Mouse (Mus musculus) forebrain, embryonic 12.5 days (tissue): ENCODE measurements at regions not wholly inside any gene's neighbourhood (a gene's known extent, or its start where the extent isn't known, plus 50 kb on each side); places are given as distances from the start of the nearest gene placed in this dataset.

ENCODE experiments used
- ATAC-seq: fragments of 200-750 bp; cut with Nextera tagmentation; 2 replicates; pipeline ENCODE4 v1.8.0; 2017; ENCODE audit warnings: moderate TSS enrichment; ENCODE audit not compliant: low FRiP score
- H3K27ac ChIP-seq: fragments of 300-500 bp; sonication (generic); 2 replicates; pipeline ENCODE4 v1.5.1; 2016; ENCODE audit warnings: mild to moderate bottlenecking
- H3K27me3 ChIP-seq: fragments of 300-500 bp; sonication (generic); 2 replicates; pipeline ENCODE4 v1.6.1; 2016; ENCODE audit warnings: mild to moderate bottlenecking
- H3K36me3 ChIP-seq: fragments of 300-500 bp; sonication (generic); replicated peaks from 2 replicates; pipeline ENCODE4 v1.6.1; 2016; ENCODE audit warnings: mild to moderate bottlenecking
- H3K4me1 ChIP-seq: fragments of 300-500 bp; sonication (generic); 2 replicates; pipeline ENCODE4 v1.6.1; 2016
- H3K4me2 ChIP-seq: fragments of 300-500 bp; sonication (generic); 2 replicates; pipeline ENCODE4 v1.6.1; 2016; ENCODE audit warnings: mild to moderate bottlenecking, moderate library complexity
- H3K4me3 ChIP-seq: fragments of 300-500 bp; sonication (generic); replicated peaks from 2 replicates; pipeline ENCODE4 v1.5.1; 2016; ENCODE audit warnings: mild to moderate bottlenecking
- H3K9ac ChIP-seq: fragments of 300-500 bp; sonication (generic); 2 replicates; pipeline ENCODE4 v1.6.1; 2016; ENCODE audit warnings: mild to moderate bottlenecking
- H3K9me3 ChIP-seq: fragments of 300-500 bp; sonication (generic); 2 replicates; pipeline ENCODE4 v1.6.1; 2016
- WGBS: fragments of 180-500 bp; shearing (Covaris S2); methylation state at CpG from one replicate; pipeline ENCODE4 v1.1.7; 2016; 5-methylcytosine and 5-hydroxymethylcytosine counted together

- Histone ChIP-seq H3K4me3 (no peak overlapping the region), H3K27ac (no peak overlapping the region), H3K36me3 (no peaks in the 10 kb centered on the region), H3K9me3 (no peaks in the 10 kb centered on the region), H3K4me2 (no peak overlapping the region), H3K9ac (no peak overlapping the region), H3K27me3 (no peaks in the 10 kb centered on the region), H3K4me1 (peaks cover 9% of the 10 kb centered on the region; the same call in 1 of the 2 replicates)
- no peak for ATAC-seq
- WGBS: 82% methylated on average over 7 of the region's 7 CpGs
These were observed 137.7 kb upstream of the Fndc3a start for GRCm38 (mm10) chr14:72847466-72847865.

GRCm38 (mm10) chr14:72845621-72846440 is 136.0 kb upstream of the Fndc3a start:
- peak; percentile 51; the same call in 1 of the 2 replicates for ATAC-seq
- Histone ChIP-seq H3K36me3 (no peaks in the 10 kb centered on the region), H3K4me3 (no peak overlapping the region), H3K4me1 (peaks cover 9% of the 10 kb centered on the region; the same call in 1 of the 2 replicates), H3K27ac (no peak overlapping the region), H3K27me3 (no peaks in the 10 kb centered on the region), H3K9ac (no peak overlapping the region), H3K9me3 (no peaks in the 10 kb centered on the region), H3K4me2 (no peak overlapping the region)
- 73% methylated on average over 5 of the region's 5 CpGs for WGBS

DNA sequence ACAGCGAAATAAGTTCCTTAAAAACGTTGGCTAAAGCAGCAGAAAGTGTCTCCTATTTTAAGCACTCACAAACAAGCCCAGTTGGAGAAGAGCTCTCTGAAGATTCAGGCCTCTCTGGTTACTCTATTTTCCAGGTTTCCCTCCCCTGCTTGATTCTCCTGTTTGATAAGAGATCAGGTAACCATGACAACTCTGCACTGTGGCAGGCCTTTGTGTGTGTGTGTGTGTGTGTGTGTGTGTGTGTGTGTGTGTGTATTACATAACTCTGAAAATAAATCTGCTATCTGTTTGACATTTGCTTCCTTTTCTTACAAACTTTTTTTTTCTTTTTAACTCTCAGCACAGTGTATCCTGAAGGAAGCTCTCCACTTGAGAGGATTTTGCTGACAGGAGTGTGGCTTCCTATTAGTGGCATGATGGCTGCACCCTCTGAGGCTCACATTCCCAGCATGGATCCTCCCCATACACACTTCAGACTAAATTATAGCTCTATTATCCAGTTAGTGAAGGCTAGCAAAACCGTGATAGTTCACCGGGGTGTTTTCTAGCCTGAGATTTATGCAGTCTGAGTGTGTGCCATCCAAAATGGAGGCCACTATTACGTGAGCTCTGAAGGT is 135.1 kb upstream of the Fndc3a start:
- peaks cover 9% of the 10 kb centered on the region; the same call in 1 of the 2 replicates for H3K4me1 ChIP-seq
- no peaks in the 10 kb centered on the region for H3K27me3 ChIP-seq
- no peaks in the 10 kb centered on the region for H3K36me3 ChIP-seq
- ATAC-seq: peak; percentile 68; the same call in 1 of the 2 replicates
- no peaks in the 10 kb centered on the region for H3K9me3 ChIP-seq
- no peak overlapping the region for H3K4me2 ChIP-seq
- no peak overlapping the region for H3K27ac ChIP-seq
- WGBS: 53% methylated on average over 5 of the region's 5 CpGs
- no peak overlapping the region for H3K9ac ChIP-seq
- no peak overlapping the region for H3K4me3 ChIP-seq

GRCm38 (mm10) chr14:72841753-72842152 is 131.9 kb upstream of the Fndc3a start:
- ATAC-seq: no peak
- WGBS: 64% methylated on average over 1 of the region's 1 CpGs
- Histone ChIP-seq H3K9me3 (no peaks in the 10 kb centered on the region), H3K27ac (no peak overlapping the region), H3K4me3 (no peak overlapping the region), H3K4me1 (peaks cover 9% of the 10 kb centered on the region; the same call in 1 of the 2 replicates), H3K36me3 (no peaks in the 10 kb centered on the region), H3K4me2 (no peak overlapping the region), H3K9ac (no peak overlapping the region), H3K27me3 (no peaks in the 10 kb centered on the region)

DNA sequence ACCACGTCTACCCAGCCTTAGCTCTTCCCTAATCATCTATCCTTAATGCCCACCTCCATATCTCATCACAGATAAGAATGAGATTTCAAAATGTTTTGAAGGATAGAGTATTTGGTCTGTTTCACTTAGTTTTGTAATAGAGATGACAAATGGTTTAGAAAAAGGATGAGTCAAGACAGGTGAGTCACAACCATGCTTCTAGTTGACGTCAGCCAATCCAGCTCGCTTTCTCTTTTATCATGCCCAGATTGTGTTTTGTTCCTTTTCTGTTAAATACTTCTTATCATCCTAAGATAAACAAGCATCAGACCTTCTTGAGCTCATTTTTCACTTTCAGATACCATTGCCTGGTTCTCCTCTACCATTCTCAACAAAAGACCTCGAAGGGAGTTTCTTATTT is 125.4 kb upstream of the Fndc3a start:
- Histone ChIP-seq H3K27ac (no peak overlapping the region), H3K27me3 (no peaks in the 10 kb centered on the region), H3K9ac (no peak overlapping the region), H3K36me3 (no peaks in the 10 kb centered on the region), H3K9me3 (no peaks in the 10 kb centered on the region), H3K4me2 (no peak overlapping the region), H3K4me3 (no peak overlapping the region), H3K4me1 (no peaks in the 10 kb centered on the region)
- WGBS: 92% methylated on average over 4 of the region's 4 CpGs
- ATAC-seq: no peak

DNA sequence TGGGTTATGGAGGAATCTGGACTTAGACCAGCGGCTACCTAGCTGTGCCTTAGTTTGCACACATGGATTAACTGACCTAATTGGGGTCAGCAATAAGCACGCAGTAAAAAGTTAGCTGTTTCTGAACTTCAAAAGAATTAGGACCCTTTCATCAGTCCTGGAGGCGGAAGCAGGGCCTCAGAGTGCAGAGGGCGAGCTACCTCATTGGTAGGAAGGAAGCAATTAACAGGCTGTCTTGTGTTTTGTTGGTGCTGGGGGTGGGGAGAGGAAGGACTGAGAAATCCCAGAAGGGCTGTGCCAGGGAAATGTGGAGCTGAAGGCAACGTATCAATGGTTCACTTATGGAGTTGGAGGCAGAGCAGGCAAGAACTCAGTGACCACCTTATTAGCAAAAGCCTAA is 119.5 kb upstream of the Fndc3a start:
- no peak overlapping the region for H3K9ac ChIP-seq
- no peak for ATAC-seq
- H3K4me3 ChIP-seq: no peak overlapping the region
- H3K36me3 ChIP-seq: no peaks in the 10 kb centered on the region
- no peaks in the 10 kb centered on the region for H3K9me3 ChIP-seq
- no peaks in the 10 kb centered on the region for H3K4me1 ChIP-seq
- H3K4me2 ChIP-seq: no peak overlapping the region
- H3K27ac ChIP-seq: no peak overlapping the region
- no peaks in the 10 kb centered on the region for H3K27me3 ChIP-seq
- WGBS: 14% methylated on average over 5 of the region's 5 CpGs

DNA sequence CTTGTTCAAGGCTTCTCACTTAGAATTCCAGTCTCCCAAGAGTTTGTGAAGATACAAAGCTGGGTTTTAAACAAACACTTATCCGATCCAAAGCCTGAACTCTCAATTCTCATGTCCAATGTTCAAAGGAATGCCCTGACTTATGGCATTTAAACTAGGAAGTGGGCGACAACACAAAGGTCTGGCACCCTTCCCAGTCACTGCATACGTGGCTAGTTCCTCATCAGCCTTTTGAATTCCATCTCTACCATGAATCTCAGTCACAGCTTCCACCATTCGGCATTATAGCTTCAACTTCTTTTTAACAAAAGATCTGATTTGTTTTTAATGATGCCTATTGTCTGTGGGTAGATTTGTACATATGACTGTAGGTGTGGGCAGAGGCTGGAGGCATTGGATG is 115.7 kb upstream of the Fndc3a start:
- no peak overlapping the region for H3K4me2 ChIP-seq
- ATAC-seq: no peak
- 84% methylated on average over 4 of the region's 4 CpGs for WGBS
- no peak overlapping the region for H3K27ac ChIP-seq
- no peaks in the 10 kb centered on the region for H3K9me3 ChIP-seq
- H3K36me3 ChIP-seq: no peaks in the 10 kb centered on the region
- H3K9ac ChIP-seq: no peak overlapping the region
- H3K4me3 ChIP-seq: no peak overlapping the region
- H3K27me3 ChIP-seq: no peaks in the 10 kb centered on the region
- no peaks in the 10 kb centered on the region for H3K4me1 ChIP-seq

GRCm38 (mm10) chr14:72822231-72822615 is 112.4 kb upstream of the Fndc3a start:
- no peaks in the 10 kb centered on the region for H3K36me3 ChIP-seq
- no peak for ATAC-seq
- no peak overlapping the region for H3K4me2 ChIP-seq
- no peak overlapping the region for H3K4me3 ChIP-seq
- no peaks in the 10 kb centered on the region for H3K27me3 ChIP-seq
- 70% methylated on average over 3 of the region's 3 CpGs for whole genome bisulfite sequencing
- peaks cover 7% of the 10 kb centered on the region; the same call in 1 of the 2 replicates for H3K4me1 ChIP-seq
- no peaks in the 10 kb centered on the region for H3K9me3 ChIP-seq
- H3K27ac ChIP-seq: no peak overlapping the region
- no peak overlapping the region for H3K9ac ChIP-seq

DNA sequence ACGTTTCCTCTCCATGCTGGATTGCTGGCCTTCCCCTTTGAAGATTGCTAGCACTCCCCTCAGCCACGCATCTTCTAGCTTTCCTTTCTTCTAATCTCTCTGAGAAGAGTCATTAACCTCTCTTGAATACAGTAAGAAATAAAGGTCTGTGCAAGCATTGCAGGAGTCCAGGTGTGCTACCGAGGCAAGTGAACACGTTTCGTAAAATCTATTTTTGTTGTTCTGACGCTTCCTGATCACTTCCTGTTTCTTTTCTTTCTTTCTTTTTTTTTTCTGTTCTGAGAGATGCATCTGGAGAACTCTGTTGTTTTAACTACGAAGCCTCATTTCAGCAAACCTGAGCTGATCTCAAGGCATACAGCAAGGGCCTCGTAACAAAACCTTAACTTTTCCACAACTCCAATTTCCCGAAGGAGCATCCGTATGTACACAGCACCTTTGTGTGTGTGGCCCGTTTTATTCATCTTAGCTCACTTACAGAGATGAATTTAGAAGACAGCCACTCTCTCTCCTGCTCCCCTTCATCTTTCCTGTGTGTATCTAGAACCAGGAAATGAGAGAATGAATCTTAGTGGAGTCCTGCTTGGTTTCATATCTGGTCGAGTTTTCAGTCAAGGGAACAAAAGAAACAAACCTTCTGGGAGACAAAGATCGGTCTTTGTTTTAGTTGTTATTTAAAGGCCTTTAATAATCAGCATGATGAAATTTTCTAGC is 111.9 kb upstream of the Fndc3a start:
- no peak overlapping the region for H3K9ac ChIP-seq
- no peak overlapping the region for H3K4me3 ChIP-seq
- H3K9me3 ChIP-seq: no peaks in the 10 kb centered on the region
- no peak overlapping the region for H3K4me2 ChIP-seq
- WGBS: 87% methylated on average over 13 of the region's 13 CpGs
- no peaks in the 10 kb centered on the region for H3K27me3 ChIP-seq
- H3K4me1 ChIP-seq: peaks cover 11% of the 10 kb centered on the region; the same call in 1 of the 2 replicates
- ATAC-seq: no peak
- no peak overlapping the region for H3K27ac ChIP-seq
- H3K36me3 ChIP-seq: no peaks in the 10 kb centered on the region

DNA sequence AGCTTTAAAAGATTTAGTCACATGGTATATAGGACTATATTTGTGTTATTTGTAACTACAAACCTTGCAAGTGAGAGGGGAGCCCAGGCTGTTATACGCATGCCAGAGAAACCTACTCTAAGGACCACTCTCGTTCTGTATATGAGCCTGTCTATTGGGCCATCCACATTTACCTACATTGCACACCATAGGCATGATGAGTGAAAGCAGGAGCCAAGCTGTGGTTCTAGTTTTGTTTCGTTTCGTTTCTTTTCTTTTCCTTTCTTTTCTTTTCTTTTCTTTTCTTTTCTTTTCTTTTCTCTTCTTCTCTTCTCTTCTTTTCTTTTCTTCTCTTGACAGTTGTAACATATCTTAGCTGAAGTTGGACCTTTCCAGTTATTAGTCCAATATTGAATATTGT is 109.2 kb upstream of the Fndc3a start:
- H3K36me3 ChIP-seq: no peaks in the 10 kb centered on the region
- no peak overlapping the region for H3K4me3 ChIP-seq
- no peak overlapping the region for H3K4me2 ChIP-seq
- H3K9me3 ChIP-seq: no peaks in the 10 kb centered on the region
- H3K9ac ChIP-seq: no peak overlapping the region
- no peak for ATAC-seq
- peaks cover 16% of the 10 kb centered on the region; the same call in 1 of the 2 replicates for H3K4me1 ChIP-seq
- H3K27ac ChIP-seq: no peak overlapping the region
- 95% methylated on average over 4 of the region's 4 CpGs for WGBS
- no peaks in the 10 kb centered on the region for H3K27me3 ChIP-seq

GRCm38 (mm10) chr14:72817764-72818163 is 108.0 kb upstream of the Fndc3a start:
- H3K27me3 ChIP-seq: no peaks in the 10 kb centered on the region
- no peaks in the 10 kb centered on the region for H3K36me3 ChIP-seq
- H3K9me3 ChIP-seq: no peaks in the 10 kb centered on the region
- no peak overlapping the region for H3K27ac ChIP-seq
- no peak for ATAC-seq
- WGBS: 88% methylated on average over 5 of the region's 5 CpGs
- H3K4me1 ChIP-seq: peaks cover 16% of the 10 kb centered on the region; the same call in 1 of the 2 replicates
- H3K4me3 ChIP-seq: no peak overlapping the region
- no peak overlapping the region for H3K9ac ChIP-seq
- no peak overlapping the region for H3K4me2 ChIP-seq

DNA sequence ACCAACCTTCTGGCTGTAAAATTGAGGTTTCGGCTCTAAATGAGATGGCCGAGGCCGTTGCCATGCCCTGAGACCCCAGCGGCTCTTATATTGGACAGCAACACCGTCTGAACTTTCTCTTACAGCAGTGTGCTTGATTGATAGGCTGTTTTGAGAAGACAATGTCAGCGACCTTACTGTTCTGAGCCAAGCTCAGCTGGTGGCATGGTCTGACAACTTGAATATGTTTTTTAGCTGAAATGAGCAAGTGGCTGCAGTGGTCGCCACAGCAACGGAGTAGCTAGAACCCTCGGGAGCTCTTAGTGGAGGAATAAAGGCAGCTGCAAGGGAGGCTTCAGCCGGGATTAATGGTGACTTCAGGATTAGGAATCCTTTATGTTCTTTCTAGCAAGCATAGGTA is 107.0 kb upstream of the Fndc3a start:
- Histone ChIP-seq H3K9ac (no peak overlapping the region), H3K4me3 (no peak overlapping the region), H3K4me2 (peak overlapping the region; percentile 23; the same call in 1 of the 2 replicates), H3K4me1 (peaks cover 16% of the 10 kb centered on the region; the same call in 1 of the 2 replicates), H3K27ac (peak overlapping the region; percentile 26; the same call in 1 of the 2 replicates), H3K9me3 (no peaks in the 10 kb centered on the region), H3K27me3 (no peaks in the 10 kb centered on the region), H3K36me3 (no peaks in the 10 kb centered on the region)
- 15% methylated on average over 10 of the region's 10 CpGs for WGBS
- peak; percentile 88 for ATAC-seq
